17 mouse cellular contexts compared by ENCODE assay signal in the genomic region with DNA sequence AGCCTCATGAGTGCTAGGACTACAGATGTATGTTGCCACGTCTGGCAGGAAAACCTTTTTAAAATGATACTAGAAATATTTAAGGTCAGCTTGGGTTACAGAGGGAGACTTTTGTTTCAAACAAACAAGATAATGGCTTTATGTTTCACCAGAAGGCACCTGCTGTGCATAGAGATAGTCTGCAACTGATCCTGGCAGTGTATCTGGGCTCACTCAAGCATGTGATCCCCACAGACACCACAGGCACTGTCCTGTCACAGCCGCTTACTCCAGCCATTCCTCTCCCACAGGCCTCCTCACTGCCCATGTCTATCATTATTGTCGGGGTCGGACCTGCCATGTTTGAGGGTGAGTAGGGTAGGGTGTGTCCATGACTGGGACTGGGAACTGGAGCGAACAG. TPM values are rescaled to one million over a fixed set of nuclear protein-coding genes. Genes with fewer than 3 reads are reported as not detected.
"Had no signal": no experiment of that assay in that cellular context is flagged by ENCODE, and none has a peak within 500 bp of the region (broad histone marks: within the 10 kb centered on the region; RNA-seq: fewer than 3 reads in every experiment).

No protein-coding gene starts in this region.

- H3K27me3 ChIP-seq: neural tube, embryonic 12.5 days; neural tube, embryonic 13.5 days; neural tube, embryonic 15.5 days; stomach, embryonic 15.5 days had no signal

- H3K36me3 ChIP-seq: neural tube, embryonic 12.5 days; neural tube, embryonic 13.5 days; neural tube, embryonic 15.5 days; stomach, embryonic 15.5 days had no signal

- H3K9me3 ChIP-seq: neural tube, embryonic 12.5 days; neural tube, embryonic 13.5 days; neural tube, embryonic 15.5 days; stomach, embryonic 15.5 days had no signal

- DNase-seq: right cerebral cortex, adult 18-20 months; right cerebral cortex, postnatal 14 days; right cerebral cortex, postnatal 25 days; right cerebral cortex, postnatal 4 days; spleen, adult 18-20 months; thymus, adult 18-20 months; thymus, adult 2 months; thymus, postnatal 14 days; thymus, postnatal 25 days; thymus, postnatal 36 days; thymus, postnatal 4 days had no signal

- H3K9ac ChIP-seq: neural tube, embryonic 12.5 days; neural tube, embryonic 13.5 days; neural tube, embryonic 15.5 days; stomach, embryonic 15.5 days had no signal

- H3K4me3 ChIP-seq: neural tube, embryonic 12.5 days; neural tube, embryonic 13.5 days; neural tube, embryonic 15.5 days; stomach, embryonic 15.5 days had no signal

- H3K27ac ChIP-seq: neural tube, embryonic 12.5 days; neural tube, embryonic 13.5 days; neural tube, embryonic 15.5 days; stomach, embryonic 15.5 days; stomach, postnatal 0 days had no signal

RNA-seq across cellular contexts. Expression of a gene that starts 19.2 kb away (rescaled TPM):
- polyA plus RNA-seq: small intestine, adult 2 months; stomach, postnatal 0 days had no signal
